Mouse (Mus musculus) telencephalon, adult 2 months (tissue): ENCODE results near the gene Pacsin2.
"Not testable (repeated sequence)": the region's sequence is repeated elsewhere in the genome, so short reads cannot be mapped to it uniquely, and the experiment has no call there.

ENCODE experiments used
- DNase-seq: peaks from one replicate; pipeline ENCODE4 v3.0.0-alpha.2; 2011; ENCODE audit warnings: low read depth, low spot score

Gene Pacsin2

DNA sequence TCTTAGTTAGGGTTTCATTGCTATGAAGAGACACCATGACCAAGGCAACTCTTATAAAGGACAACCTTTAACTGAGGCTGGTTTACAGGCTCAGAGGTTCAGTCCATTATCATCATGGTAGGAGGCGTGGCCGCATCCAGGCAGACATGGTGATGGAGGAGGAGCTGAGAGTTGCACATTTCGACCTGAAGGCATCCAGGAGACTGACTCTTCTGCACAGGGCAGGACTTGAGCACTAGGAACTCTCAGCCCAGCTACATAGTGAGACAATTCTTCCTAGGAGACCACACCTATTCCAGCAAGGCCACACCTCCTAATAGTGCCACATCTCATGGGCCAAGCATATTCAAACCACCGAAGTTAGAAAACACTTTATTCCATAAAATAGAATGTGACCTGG lies 15.4 kb upstream of the Pacsin2 start:
- DNase-seq, result no peak

GRCm38 (mm10) chr15:83478096-83478495 lies 13.7 kb upstream of the Pacsin2 start:
- DNase-seq, result no peak

GRCm38 (mm10) chr15:83476593-83477273 lies 12.3 kb upstream of the Pacsin2 start:
- DNase-seq, result no peak

GRCm38 (mm10) chr15:83474466-83474836 lies 10.0 kb upstream of the Pacsin2 start:
- DNase-seq, result no peak

DNA sequence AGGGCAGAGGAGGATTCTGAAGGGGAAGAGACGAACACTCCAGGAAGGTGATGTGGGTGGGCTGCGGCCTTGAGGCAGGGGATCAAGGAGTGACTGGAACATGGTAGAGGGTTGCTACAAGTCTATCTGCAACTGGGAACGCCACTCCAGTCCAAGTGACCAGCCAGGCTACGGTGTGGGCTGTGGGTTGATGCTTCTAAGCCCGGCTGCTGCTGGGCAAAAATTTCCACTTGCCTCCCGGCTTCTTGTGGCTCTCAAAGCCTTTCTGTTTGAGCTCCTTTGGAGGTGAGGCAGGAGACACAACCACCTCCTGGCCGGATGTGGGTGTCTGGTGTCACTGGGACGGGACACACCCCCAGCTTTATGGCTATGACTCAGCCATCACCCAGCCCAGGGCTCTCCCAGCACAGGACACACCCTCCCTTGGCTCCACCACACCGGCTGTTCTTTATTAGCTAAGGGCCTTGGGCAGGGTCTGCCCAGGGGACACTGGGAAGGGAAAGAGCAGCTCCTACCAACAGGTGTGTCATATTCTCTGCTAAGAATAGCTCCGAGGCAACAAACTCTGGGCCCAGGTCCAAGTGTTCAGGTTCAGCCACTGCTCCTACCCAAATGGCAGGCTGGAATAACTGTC lies 9.5 kb upstream of the Pacsin2 start:
- no peak for DNase-seq

DNA sequence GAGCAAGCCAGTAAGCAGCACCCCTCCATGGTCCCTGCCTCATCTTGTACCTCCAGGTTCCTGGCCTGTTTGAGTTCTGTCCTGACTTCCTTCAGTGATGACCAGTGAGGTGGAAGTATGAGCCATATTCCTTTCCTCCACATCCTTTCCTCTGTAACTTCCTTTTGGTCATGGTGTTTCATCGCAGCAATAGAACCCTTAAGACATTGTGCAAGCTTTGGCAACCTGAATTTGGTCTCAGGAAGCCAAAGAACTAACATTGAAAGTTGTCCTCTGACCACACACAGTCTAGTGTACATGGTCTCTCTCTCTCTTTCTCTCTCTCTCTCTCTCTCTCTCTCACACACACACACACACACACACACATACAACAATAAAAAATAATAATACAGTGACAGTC lies 8.8 kb upstream of the Pacsin2 start:
- no peak for DNase-seq

DNA sequence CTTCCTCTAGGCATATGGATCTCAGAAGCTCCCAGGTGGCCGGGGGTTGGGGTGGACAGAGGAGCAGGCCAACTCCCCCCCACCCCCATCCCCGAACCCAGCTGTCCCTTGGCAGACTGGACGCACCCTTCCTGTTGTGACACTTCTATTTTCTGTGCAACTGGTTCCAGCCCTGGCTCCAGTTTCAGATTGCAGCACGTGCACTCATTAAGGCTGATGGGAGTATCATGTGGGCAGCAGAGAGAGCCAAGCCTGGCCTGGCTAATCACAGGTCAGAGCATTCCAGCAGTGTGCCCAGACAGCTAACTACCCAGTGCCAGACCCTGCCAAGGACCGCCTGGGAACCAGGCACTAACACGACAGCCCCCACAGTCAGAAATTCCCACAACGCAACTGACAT lies 7.1 kb upstream of the Pacsin2 start:
- no peak for DNase-seq

DNA sequence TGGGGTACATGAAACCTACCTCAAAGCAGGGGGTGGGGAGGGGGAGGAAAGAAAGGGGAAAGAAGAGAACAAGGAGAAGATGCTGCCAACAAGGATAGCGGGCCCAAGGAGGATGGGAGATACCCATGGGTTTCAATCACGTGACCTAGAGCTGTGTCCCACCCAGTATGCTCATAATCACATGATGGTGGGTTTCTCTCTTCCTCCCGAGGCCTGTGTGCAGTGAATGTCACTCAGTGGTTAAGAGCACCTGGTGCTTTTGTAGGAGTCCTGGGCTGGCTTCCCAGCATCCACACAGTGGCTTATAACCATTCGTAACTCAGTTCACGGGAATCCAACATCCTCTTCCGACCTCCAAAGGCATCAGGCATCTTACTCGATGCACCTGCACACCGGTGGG lies 6.0 kb upstream of the Pacsin2 start:
- DNase-seq, result no peak

DNA sequence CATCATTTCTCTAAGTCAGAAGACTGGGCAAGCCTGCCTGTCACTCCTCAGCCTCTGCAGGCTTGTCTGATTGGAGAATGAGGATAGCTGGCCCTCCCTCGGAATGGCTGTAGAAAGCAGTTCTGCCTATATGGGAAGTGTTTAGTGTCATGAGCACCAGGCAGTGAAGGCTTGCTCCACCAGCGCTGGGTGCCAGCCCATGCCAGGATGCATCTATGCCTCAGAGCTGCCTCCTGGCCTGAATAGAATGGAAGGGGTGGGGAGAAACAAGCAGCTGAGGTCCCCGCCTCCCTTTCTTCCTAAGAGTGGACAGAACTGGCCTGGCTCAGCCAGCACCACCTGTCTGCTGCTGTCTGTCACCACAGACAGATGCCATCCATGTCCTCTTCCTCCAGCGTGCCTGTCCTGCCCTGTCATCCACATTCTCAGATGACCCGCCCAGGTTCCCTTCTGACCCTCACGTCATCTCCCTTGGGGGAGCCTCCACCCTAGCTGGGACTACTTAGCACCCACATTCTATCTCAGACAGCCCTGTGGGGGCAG lies 4.9 kb upstream of the Pacsin2 start:
- DNase-seq, result no peak

DNA sequence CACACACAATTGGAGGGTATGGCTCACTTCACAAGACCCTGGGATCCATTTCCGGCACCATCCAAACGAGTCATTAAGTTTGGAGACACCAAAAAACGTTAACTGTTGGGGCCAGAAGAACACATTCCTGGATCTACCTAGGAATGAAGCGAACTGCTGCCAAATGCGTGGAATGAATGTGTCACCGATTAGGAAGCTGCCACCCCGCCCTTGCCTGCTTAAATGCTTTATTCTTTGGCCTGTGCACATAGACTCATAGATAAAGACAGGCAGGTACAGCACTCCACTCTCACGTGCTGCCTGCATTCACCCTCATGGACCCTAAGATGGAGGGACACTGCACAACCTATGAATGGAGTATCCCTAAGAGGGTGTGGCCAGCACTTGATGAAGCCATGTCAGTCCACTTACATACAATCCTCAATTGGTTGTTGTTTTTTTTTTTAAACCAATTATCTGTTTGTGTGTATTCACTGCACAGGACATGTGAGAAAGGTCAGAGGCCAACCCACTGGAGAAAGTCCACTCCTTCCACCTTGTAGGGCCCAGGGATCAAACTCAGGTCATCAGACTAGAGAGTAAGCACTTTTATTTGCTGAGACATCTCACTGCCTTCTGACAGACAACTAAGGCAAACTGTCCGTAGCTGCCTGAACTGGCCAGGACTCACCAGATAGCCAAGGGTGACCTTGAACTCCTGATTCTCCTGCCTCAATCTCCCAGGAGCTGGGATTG lies 3.0 kb upstream of the Pacsin2 start:
- DNase-seq, result no peak

DNA sequence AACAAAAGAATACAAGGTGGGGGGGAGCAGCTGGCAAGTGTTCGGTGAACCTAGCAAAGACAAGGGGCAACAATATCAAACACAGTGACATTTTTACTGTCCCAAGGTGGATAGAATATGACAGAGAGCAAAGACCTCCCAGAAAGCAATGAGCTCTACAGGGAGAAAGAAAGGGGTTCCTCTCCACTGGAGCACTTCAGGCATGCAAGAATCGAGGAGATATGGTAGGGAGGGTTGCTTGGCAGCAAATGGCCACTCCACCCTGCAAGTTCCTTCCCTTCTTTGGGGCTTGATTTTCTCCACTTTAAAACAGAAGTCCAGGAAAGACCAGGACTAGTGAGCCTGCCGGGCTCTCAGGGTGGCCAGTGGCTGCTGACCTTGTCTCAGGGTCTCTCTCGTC lies 1.9 kb upstream of the Pacsin2 start:
- DNase-seq, result no peak

GRCm38 (mm10) chr15:83464905-83465650 lies 672 bp upstream of the Pacsin2 start:
- no peak for DNase-seq

- no peak for DNase-seq
These were observed 880 bp downstream of the Pacsin2 start for GRCm38 (mm10) chr15:83463369-83464082.

DNA sequence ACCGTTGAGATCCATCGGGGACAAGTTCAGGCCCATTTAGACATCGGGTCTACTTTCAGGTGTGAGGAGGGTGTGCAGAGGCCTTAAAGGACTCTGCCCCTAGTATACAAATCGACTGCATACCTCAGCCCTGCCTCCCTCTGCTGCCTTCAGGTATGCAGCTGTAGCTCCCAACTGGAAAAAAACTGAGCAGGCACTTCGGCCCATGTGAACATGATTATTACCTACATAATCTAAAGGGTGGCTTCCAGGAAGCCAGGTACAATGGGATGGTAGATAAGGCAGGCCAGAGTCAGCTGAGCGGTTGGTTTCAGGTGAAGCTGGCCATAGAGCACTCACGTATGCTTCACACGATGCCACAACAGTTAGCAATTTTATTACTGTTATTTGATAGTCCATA lies 2.1 kb downstream of the Pacsin2 start:
- not testable (repeated sequence) for DNase-seq

GRCm38 (mm10) chr15:83460891-83461290 lies 3.5 kb downstream of the Pacsin2 start:
- DNase-seq, result no peak

DNA sequence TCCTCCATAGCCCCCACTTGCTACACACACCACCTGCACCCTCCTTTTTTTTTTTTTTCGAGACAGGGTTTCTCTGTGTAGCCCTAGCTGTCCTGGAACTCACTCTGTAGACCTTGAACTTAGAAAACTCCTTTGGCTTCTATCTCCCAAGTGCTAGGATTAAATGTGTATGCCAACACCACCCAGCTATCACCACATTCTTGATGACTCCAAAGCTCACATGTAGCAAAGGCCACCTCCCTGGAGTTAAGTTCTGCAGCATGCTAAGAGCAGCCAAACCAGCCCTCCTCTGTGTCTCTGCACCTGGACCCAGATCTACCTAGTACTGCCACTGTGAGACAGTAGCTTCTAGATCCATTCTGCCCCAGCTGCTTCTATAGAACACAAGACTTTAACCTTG lies 6.9 kb downstream of the Pacsin2 start:
- DNase-seq, result no peak

DNA sequence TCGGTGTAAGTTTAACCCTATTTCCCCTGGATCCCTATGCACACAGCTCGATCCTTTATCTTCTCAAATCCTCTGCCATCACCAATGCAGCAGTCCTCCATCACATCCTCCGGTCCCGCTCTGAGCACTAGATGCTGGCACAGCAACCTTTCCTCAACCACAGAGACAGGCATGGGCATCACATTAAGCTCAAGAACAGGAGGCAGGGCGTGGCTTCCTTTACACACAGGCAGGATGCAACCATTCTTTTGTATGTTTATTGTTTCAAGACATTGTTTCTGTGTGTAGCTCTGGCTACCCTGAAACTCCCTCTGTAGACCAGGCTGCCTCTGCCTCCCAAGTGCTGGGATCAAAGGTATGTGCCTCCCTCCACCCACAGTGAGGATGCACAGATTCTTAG lies 8.8 kb downstream of the Pacsin2 start:
- no peak for DNase-seq

- DNase-seq, result no peak
These were observed 9.4 kb downstream of the Pacsin2 start for GRCm38 (mm10) chr15:83455034-83455433.

DNA sequence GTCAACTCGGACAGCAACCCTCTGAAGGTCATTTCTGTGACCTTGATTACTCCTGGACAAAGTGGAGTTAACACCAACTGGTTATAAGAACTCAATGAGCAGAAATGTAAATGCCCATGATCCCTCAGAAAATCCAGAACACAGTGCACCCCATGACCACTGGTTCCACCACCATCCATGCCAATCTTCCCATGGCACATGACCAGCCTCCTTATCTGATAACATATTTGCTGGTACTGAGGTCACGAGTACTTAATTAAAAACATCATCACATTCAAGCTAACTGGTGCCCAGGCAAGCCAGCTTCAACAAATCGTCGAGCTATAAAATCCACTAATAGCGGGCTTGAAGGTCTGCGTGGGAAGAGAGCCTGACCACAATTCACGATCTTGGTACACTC lies 10.0 kb downstream of the Pacsin2 start:
- DNase-seq, result no peak

DNA sequence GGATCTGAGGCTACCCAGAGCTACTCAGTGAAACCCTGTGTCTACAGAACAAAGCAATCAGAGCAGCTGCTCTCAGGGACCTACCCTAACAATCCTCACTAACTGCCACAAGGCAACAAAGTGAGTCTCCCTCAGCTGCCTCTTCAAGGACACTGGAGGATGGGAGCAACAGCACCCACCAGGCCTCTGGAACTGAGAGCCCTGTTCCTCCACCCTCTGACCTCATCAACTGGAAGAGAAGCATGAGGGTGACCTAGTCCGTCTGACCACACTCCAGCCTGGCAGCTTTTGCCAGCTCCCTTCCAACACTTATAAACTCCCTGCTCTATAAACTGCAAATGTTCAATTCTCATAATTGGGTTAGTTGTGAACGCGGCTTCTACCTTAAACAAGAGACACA lies 10.5 kb downstream of the Pacsin2 start:
- no peak for DNase-seq

DNA sequence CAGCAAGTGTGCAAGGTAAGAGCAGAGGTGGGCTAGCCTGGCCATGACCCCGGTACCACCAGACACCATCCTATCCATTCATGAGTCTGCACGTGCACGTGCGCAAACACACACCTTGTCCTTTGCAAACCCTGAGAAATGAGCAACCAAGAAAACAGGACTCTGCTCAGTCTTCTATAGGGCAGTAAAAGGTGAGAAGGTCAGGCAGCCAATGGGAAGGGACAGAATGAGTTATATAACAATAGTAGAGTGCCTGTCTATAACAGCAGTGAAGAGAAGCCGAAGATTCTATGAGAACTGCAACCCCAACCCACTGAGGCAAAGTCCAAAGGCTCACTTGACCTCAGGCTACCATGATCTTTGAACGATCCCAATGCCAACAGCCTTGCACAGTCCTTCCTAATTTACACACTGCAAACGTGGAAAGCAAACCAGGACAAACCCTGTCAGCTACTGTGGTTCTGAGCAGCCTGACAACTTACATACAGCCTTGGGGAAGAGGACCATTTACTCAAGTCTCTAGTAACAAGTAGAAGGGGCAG lies 12.1 kb downstream of the Pacsin2 start:
- DNase-seq, result no peak
